Mouse (Mus musculus) lung, postnatal 0 days (tissue): ENCODE results near the gene Arl8b.

Source experiments
- CTCF ChIP-seq: IDR thresholded peaks from 2 replicates; pipeline ENCODE4 v1.5.1; 2016; ENCODE audit warnings: antibody characterized with exemption, mild to moderate bottlenecking
- EP300 ChIP-seq: IDR thresholded peaks from 2 replicates; pipeline ENCODE4 v1.6.1; 2016; ENCODE audit warnings: antibody characterized with exemption, mild to moderate bottlenecking, control low read depth

DNA sequence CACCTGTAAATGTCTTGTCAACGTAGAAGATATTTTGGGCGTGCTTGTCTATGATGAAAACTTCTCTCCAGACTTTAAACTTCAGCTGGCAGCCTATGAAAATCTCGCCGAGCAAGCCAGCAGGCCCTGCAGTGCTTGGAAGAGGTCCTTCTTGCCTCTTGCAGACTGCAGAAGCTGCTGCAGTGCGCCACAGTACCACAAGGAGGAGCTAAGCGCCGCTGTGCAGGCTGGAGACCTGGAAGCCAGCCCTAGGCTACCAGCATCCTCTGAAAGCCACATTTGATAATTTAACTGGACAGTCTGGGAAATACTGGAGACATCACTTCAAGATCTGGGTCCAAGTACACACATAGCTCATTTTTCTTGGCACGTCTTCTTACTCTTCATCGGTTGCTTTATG is 10.0 kb upstream of the Arl8b start:
- peak; percentile 94 for TF ChIP-seq CTCF
- TF ChIP-seq EP300: no peak
